Mouse (Mus musculus) CH12.LX (cell line): Measurements from ENCODE around the gene Ralgapa1. TPM values are rescaled to one million over a fixed set of nuclear protein-coding genes. Genes with fewer than 3 reads are reported as not detected.

Experiments used
- DNase-seq: peaks from one replicate; pipeline ENCODE4 v3.0.0-alpha.2; 2013; ENCODE audit errors: extremely low read depth
- H3K27ac ChIP-seq: 2 replicates; pipeline ENCODE4 v1.5.1; 2012; ENCODE audit warnings: low read depth, mild to moderate bottlenecking, control low read depth, moderate library complexity; ENCODE audit not compliant: insufficient read depth
- H3K27me3 ChIP-seq: replicated peaks from 2 replicates; pipeline ENCODE3; 2012; ENCODE audit warnings: inconsistent platforms
- H3K36me3 ChIP-seq, 2 experiments: replicated peaks in 1 of 2; 2 replicates each; pipeline versions ENCODE3 to v1.6.1; 2012; ENCODE audit warnings: inconsistent platforms in 1 of 2, low read length in 1 of 2, mild to moderate bottlenecking in 1 of 2, mixed read lengths in 1 of 2, moderate library complexity in 1 of 2; ENCODE audit not compliant: control insufficient read depth in 1 of 2, insufficient read depth in 1 of 2
- H3K4me1 ChIP-seq, 2 experiments: 2 replicates each; pipeline ENCODE4 v1.6.1; 2012; ENCODE audit warnings: inconsistent platforms in 1 of 2, moderate library complexity in 1 of 2; ENCODE audit not compliant: insufficient read depth in 2 of 2, control insufficient read depth in 1 of 2
- H3K4me2 ChIP-seq: 2 replicates; pipeline ENCODE4 v1.6.1; 2012; ENCODE audit warnings: low read depth, mild to moderate bottlenecking, control low read depth; ENCODE audit not compliant: poor library complexity, insufficient read depth, severe bottlenecking
- H3K4me3 ChIP-seq, 3 experiments: fragments of 150-350 bp in 1 of 3; sonication (generic) in 1 of 3; replicated peaks in 1 of 3; 2 replicates each; pipeline versions ENCODE3 to v1.5.1; 2011 to 2012; ENCODE audit warnings: low read depth in 2 of 3, low read length in 2 of 3, mild to moderate bottlenecking in 2 of 3, moderate library complexity in 2 of 3, control low read depth in 1 of 3, improper control_type of control experiment in 1 of 3, inconsistent platforms in 1 of 3, mixed read lengths in 1 of 3; ENCODE audit not compliant: poor library complexity in 1 of 3
- H3K79me2 ChIP-seq: replicated peaks from 2 replicates; pipeline ENCODE4 v1.6.1; 2012; ENCODE audit warnings: mild to moderate bottlenecking, moderate library complexity; ENCODE audit not compliant: control insufficient read depth, poor library complexity, insufficient read depth, severe bottlenecking; ENCODE audit errors: extremely low read depth
- H3K9ac ChIP-seq: 2 replicates; pipeline ENCODE4 v1.6.1; 2012; ENCODE audit warnings: low read depth, mild to moderate bottlenecking, control low read depth, moderate library complexity; ENCODE audit not compliant: insufficient read depth
- H3K9me3 ChIP-seq: replicated peaks from 2 replicates; pipeline ENCODE3; 2012; ENCODE audit warnings: low read length, inconsistent platforms, mixed read lengths
- BHLHE40 ChIP-seq: IDR thresholded peaks from 2 replicates; pipeline ENCODE4 v1.6.1; 2011; ENCODE audit warnings: mild to moderate bottlenecking, low read depth, low read length, improper control_type of control experiment
- CTCF ChIP-seq, 2 experiments: IDR thresholded peaks in 1 of 2; conservative IDR thresholded peaks in 1 of 2; 2 replicates each; pipeline ENCODE4 v1.5.1; 2011 to 2012; ENCODE audit warnings: low read depth in 2 of 2, low read length in 2 of 2, improper control_type of control experiment in 1 of 2, inconsistent platforms in 1 of 2, mild to moderate bottlenecking in 1 of 2, moderate library complexity in 1 of 2
- E2F4 ChIP-seq: IDR thresholded peaks from 2 replicates; pipeline ENCODE4 v1.6.1; 2011; ENCODE audit warnings: low read depth, low read length, improper control_type of control experiment; ENCODE audit not compliant: insufficient replicate concordance
- EP300 ChIP-seq: IDR thresholded peaks from 2 replicates; pipeline ENCODE4 v1.6.1; 2011; ENCODE audit warnings: low read length, improper control_type of control experiment
- ETS1 ChIP-seq: conservative IDR thresholded peaks from 2 replicates; pipeline ENCODE4 v1.6.1; 2012; ENCODE audit warnings: low read depth, mild to moderate bottlenecking, inconsistent platforms, low read length, improper control_type of control experiment, moderate library complexity
- GABPA ChIP-seq: IDR thresholded peaks from 2 replicates; pipeline ENCODE4 v1.6.1; 2012; ENCODE audit warnings: low read depth, low read length, improper control_type of control experiment, inconsistent platforms; ENCODE audit not compliant: insufficient replicate concordance
- IRF4 ChIP-seq: IDR thresholded peaks from 2 replicates; pipeline ENCODE4 v1.6.1; 2014; ENCODE audit warnings: low read depth, mild to moderate bottlenecking, inconsistent platforms, low read length, improper control_type of control experiment
- JUN ChIP-seq: IDR thresholded peaks from 2 replicates; pipeline ENCODE4 v1.6.1; 2011; ENCODE audit warnings: low read depth, mild to moderate bottlenecking, low read length, improper control_type of control experiment, moderate library complexity; ENCODE audit not compliant: insufficient read depth
- JUND ChIP-seq: conservative IDR thresholded peaks from 2 replicates; pipeline ENCODE4 v1.6.1; 2011; ENCODE audit warnings: low read depth, low read length, improper control_type of control experiment
- MAX ChIP-seq: IDR thresholded peaks from 2 replicates; pipeline ENCODE4 v1.6.1; 2011; ENCODE audit warnings: low read length, improper control_type of control experiment
- MXI1 ChIP-seq: IDR thresholded peaks from 2 replicates; pipeline ENCODE4 v1.6.1; 2011; ENCODE audit warnings: mild to moderate bottlenecking, low read depth, low read length, improper control_type of control experiment
- MYC ChIP-seq: IDR thresholded peaks from 2 replicates; pipeline ENCODE4 v1.6.1; 2011; ENCODE audit warnings: low read depth, mild to moderate bottlenecking, improper control_type of control experiment, low read length
- NRF1 ChIP-seq: IDR thresholded peaks from 2 replicates; pipeline ENCODE4 v1.6.1; 2014; ENCODE audit warnings: low read depth, mild to moderate bottlenecking, inconsistent platforms, low read length, improper control_type of control experiment, moderate library complexity
- PAX5 ChIP-seq: IDR thresholded peaks from 2 replicates; pipeline ENCODE4 v1.6.1; 2012; ENCODE audit warnings: low read length, inconsistent platforms, mixed read lengths
- SMC3 ChIP-seq: IDR thresholded peaks from 2 replicates; pipeline ENCODE4 v1.6.1; 2011; ENCODE audit warnings: low read depth, low read length, improper control_type of control experiment
- TBP ChIP-seq: conservative IDR thresholded peaks from 2 replicates; pipeline ENCODE4 v1.6.1; 2011; ENCODE audit warnings: low read depth, low read length, improper control_type of control experiment
- TCF12 ChIP-seq: IDR thresholded peaks from 2 replicates; pipeline ENCODE4 v1.6.1; 2014; ENCODE audit warnings: low read depth, mild to moderate bottlenecking, inconsistent platforms, low read length, improper control_type of control experiment
- UBTF ChIP-seq: IDR thresholded peaks from 2 replicates; pipeline ENCODE4 v1.6.1; 2012; ENCODE audit warnings: low read depth, mild to moderate bottlenecking, inconsistent platforms, low read length, improper control_type of control experiment, moderate library complexity
- USF1 ChIP-seq: IDR thresholded peaks from 2 replicates; pipeline ENCODE4 v1.6.1; 2014; ENCODE audit warnings: low read depth, mild to moderate bottlenecking, inconsistent platforms, low read length, improper control_type of control experiment
- ZC3H11A ChIP-seq: IDR thresholded peaks from 2 replicates; pipeline ENCODE4 v1.6.1; 2012; ENCODE audit warnings: low read depth, mild to moderate bottlenecking, inconsistent platforms, low read length, improper control_type of control experiment
- ZKSCAN1 ChIP-seq: IDR thresholded peaks from 2 replicates; pipeline ENCODE4 v1.6.1; 2012; ENCODE audit warnings: low read depth, inconsistent platforms, low read length, improper control_type of control experiment, borderline replicate concordance
- ZMIZ1 ChIP-seq: IDR thresholded peaks from 2 replicates; pipeline ENCODE4 v1.6.1; 2012; ENCODE audit warnings: low read depth, mild to moderate bottlenecking, inconsistent platforms, low read length, improper control_type of control experiment
- ZNF384 ChIP-seq: IDR thresholded peaks from 2 replicates; pipeline ENCODE4 v1.6.1; 2012; ENCODE audit warnings: low read depth, low read length, improper control_type of control experiment, inconsistent platforms
- dilution Hi-C: fragments of 300-500 bp; cut with MboI; formaldehyde crosslinking; loops from 2 replicates; pipeline ENCODE4 v1.14.3; 2020; ENCODE audit warnings: low sequenced_read_pairs; ENCODE audit not compliant: extremely low pct_unique_long_range_greater_than_20kb, extremely low pct_ligation_motif_present
- in situ Hi-C: fragments of 300-500 bp; cut with MboI; formaldehyde crosslinking; loops from 3 replicates; pipeline ENCODE4 v1.14.3; 2019; ENCODE audit warnings: low sequenced_read_pairs, low pct_ligation_motif_present, low pct_unique_long_range_greater_than_20kb, mixed read lengths
- polyA plus RNA-seq: library from polyadenylated mRNA; unstranded; fragments of >175 nt; gene quantifications from 2 replicates; pipeline ENCODE4 v1.2.1, GENCODE M21; 2012; ENCODE audit warnings: low read depth; ENCODE audit not compliant: insufficient read length
- total RNA-seq, 2 experiments: library from RNA; depleted of rRNA; stranded (reverse); fragments of 300-350 nt in 1 of 2; fragments of >200 nt in 1 of 2; gene quantifications; 2 replicates each; pipeline ENCODE4 v1.2.3; 2012 to 2014

Ralgapa1 gene
- total and polyA plus RNA-seq, 3 experiments, result 10.3 to 24.4 (median 19.2) TPM

- Histone ChIP-seq H3K9me3 (peaks cover 2% of the 10 kb centered on the region), H3K27ac (no peak overlapping the region), H3K79me2 (peaks cover 16% of the 10 kb centered on the region), H3K4me3 (no peak overlapping the region), H3K27me3 (no peaks in the 10 kb centered on the region), H3K4me1 (peaks cover 6 to 27% of the 10 kb centered on the region in 2 experiments), H3K9ac (no peak overlapping the region; the same call in 1 of the 2 replicates), H3K36me3 (peaks cover 0 to 9% of the 10 kb centered on the region in 2 experiments), H3K4me2 (peak overlapping the region; percentile 82)
- dilution Hi-C loops, result no loop called here
- in situ Hi-C loops, result no loop called here
- TF ChIP-seq JUN (no peak), USF1 (no peak), ZNF384 (peak; percentile 73), TCF12 (no peak), ZKSCAN1 (no peak), ZMIZ1 (no peak), MAX (no peak), E2F4 (no peak), ETS1 (no peak), UBTF (no peak), EP300 (no peak), GABPA (no peak), SMC3 (peak; percentile 30), TBP (no peak), JUND (no peak), NRF1 (no peak), MYC (no peak), BHLHE40 (0 out of 2 replicates have a peak, but pooled peaks have one; percentile 31), IRF4 (no peak), MXI1 (no peak), ZC3H11A (no peak), PAX5 (no peak), CTCF (conservative IDR thresholded peaks at IDR 0.05 in 1 of 2, IDR thresholded peaks at IDR 0.05 in 1 of 2; ENCODE audit: low read depth in 2 of 2, low read length in 2 of 2) (peak in 1 of 2 experiments; percentile 53; a peak in 2 of 4 replicates)
- peak; percentile 32 for DNase-seq
These were observed 19.8 kb downstream of the Ralgapa1 start for GRCm38 (mm10) chr12:55801131-55801530.
